Mouse (Mus musculus) Muller cell, postnatal 12 days (primary cell): ENCODE data around the gene Glud1.

Experiments
- DNase-seq: peaks from one replicate; pipeline ENCODE4 v3.0.0-alpha.2; 2015; ENCODE audit errors: inconsistent ontology term

Gene Glud1

GRCm38 (mm10) chr14:34378560-34379331 is 68.2 kb downstream of the Glud1 start:
- peak; percentile 83 for DNase-seq

- no peak for DNase-seq
Observed at GRCm38 (mm10) chr14:34382921-34383704, 72.6 kb downstream of the Glud1 start.

GRCm38 (mm10) chr14:34393295-34393694 is 82.8 kb downstream of the Glud1 start:
- DNase-seq, result no peak
